Mouse (Mus musculus) cerebellum, adult 2 months (tissue): ENCODE results near the gene Pdk4.

Experiments used
- CTCF ChIP-seq: fragments of 200-500 bp; IDR thresholded peaks from 2 replicates; pipeline ENCODE4 v1.5.1; 2011; ENCODE audit warnings: low read depth, mild to moderate bottlenecking, control low read depth, low read length, moderate library complexity, borderline replicate concordance; ENCODE audit not compliant: insufficient read depth
- POLR2A ChIP-seq: fragments of 200-500 bp; IDR thresholded peaks from 2 replicates; pipeline ENCODE4 v1.6.1; 2011; ENCODE audit warnings: low read length, control low read depth, borderline replicate concordance; ENCODE audit not compliant: insufficient read depth

- no peak for TF ChIP-seq CTCF
- no peak for TF ChIP-seq POLR2A
Measured at GRCm38 (mm10) chr6:5517091-5517490, 21.0 kb upstream of the Pdk4 start.
